Mouse (Mus musculus) B cell, adult 2 months (primary cell): ENCODE measurements around the gene 4930407I10Rik.

Experiments
- DNase-seq, 2 experiments: peaks; one replicate each; pipeline ENCODE4 v3.0.0; 2022

The 4930407I10Rik gene

GRCm38 (mm10) chr15:82063909-82064308 is 5.0 kb downstream of the 4930407I10Rik start:
- no peak for DNase-seq

- DNase-seq = peak; percentile 74
Measured at GRCm38 (mm10) chr15:82065511-82065910, 6.6 kb downstream of the 4930407I10Rik start.

- DNase-seq = no peak
Measured at GRCm38 (mm10) chr15:82069898-82070297, 10.9 kb downstream of the 4930407I10Rik start, which contains the start of gene Mei1. Gene Mei1, plus strand, starts transcription at chr15:82069996.

DNA sequence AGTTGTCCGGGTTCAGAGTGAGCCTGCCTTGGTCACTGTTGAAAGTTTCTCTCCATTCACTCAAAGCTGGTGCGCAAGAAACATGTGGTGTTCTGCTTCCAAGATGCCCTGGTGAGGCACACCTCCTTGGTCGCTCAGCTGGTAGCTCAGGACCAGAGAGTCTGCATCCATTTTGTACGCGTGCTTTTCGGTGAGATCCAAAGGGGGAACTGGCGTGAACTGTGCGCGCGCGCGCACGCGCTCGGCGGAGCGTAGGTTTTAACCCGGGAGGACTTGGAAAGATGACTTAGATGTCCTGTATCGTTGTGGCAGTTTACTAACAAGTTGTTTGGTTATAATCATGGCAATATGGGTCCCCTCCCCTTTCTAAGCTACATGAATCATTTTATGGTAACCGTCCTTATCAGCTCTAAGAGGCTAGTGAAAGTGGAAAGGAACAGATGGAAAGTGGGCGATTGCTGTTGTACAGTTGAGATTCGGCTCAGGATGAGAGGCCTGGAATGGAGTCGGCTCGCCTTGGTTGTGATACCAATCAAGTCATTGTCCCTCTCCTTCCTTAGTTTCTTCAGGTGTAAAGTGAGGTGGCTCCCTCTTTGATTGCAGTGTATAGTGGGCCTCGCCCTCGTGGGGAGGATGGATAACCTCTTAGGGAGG is 13.0 kb downstream of the 4930407I10Rik start:
- no peak for DNase-seq

GRCm38 (mm10) chr15:82073490-82073889 is 14.5 kb downstream of the 4930407I10Rik start:
- no peak for DNase-seq

- DNase-seq = no peak
Measured at GRCm38 (mm10) chr15:82079883-82080282, 20.9 kb downstream of the 4930407I10Rik start.

GRCm38 (mm10) chr15:82081161-82081560 is 22.2 kb downstream of the 4930407I10Rik start:
- DNase-seq = peak; percentile 46 to 59

DNA sequence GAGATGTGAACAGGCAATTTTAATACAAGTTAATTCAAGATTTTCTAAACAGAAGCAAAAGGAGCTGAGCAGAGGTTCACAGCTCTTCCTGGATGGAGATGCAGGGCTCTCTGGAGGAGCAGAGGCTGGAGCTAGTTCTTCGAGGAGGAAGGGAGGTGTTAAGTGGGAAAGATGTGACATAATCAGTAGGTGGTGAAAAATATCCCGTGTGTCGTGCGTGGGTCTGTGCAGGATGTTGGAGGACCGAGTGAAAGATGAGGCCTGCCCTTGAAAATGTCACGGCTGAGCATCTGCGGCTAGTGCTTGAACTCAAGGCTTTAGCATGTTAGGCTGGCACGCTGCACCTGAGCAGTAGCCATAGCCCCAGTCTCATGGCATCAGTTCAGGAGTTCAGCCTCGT is 26.7 kb downstream of the 4930407I10Rik start:
- DNase-seq = no peak

DNA sequence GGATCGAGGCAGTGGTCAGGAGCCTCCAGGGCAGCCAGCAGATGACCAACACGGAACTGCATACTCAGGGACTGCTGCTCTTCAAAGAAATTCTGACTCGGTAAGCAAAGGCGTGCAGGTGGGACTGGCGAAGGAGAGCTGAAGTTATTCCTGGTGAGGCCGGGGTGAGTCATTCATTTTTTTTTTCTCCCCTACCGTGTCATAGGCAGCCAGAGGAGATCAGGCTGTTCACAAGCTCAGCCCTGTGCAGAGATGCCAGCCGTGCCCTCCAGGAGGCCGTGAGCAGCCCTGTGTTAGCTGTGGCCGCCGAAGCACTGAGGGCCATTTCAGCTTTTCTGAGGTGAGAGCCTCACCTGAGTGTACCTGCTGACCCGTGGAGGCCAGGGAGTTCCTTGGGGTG is 27.2 kb downstream of the 4930407I10Rik start:
- DNase-seq = no peak

DNA sequence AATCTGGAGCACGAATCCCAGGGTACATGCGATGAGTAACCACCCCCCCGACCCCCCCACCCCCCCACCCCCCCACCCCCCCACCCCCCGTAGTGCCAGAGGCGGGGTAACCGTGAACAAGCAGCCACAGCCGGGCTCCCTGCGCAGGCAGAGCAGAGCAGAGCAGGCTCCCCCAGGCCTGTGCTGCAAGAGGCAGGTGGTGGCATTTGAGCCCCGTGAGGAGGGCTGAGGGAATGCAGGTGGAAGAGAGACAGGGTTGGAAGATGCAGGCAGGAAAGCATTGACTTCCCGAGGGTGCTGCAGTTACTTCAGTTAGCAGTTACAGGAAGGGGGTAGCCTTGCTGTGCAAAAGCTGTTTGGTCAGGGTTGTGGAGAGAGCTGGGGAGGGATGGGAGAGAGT is 28.3 kb downstream of the 4930407I10Rik start:
- DNase-seq = no peak

DNA sequence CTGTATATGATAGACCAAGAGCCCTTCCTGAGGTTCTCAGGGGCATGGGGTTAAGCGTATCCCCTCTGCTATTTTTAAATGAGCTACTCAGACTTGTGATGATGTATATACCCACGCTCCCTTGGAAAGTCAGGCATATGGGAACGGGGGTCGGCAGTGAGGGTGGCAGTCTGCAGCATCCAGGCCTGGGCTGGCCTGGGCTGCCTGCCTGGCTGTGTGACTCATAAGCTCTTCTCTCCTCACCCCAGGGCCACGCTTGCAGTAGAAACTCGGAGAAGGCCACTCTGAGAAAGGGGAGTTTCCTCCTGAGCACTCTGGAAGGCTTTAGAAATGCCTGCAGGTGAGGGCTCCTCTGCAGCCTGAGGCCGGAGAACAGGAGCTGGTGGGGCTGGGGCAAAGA is 32.1 kb downstream of the 4930407I10Rik start:
- no peak for DNase-seq

- peak; percentile 43 to 48 for DNase-seq
Measured at GRCm38 (mm10) chr15:82106953-82107555, 48.1 kb downstream of the 4930407I10Rik start.
